Mouse (Mus musculus) hindbrain, embryonic 12.5 days (tissue): ENCODE data around the gene Aff3. TPM values are rescaled to one million over a fixed set of nuclear protein-coding genes. Genes with fewer than 3 reads are reported as not detected.
A peak's percentile ranks its signal among the peaks of the same experiment; 100 is the strongest.

ENCODE experiments used
- ATAC-seq: fragments of 200-750 bp; cut with Nextera tagmentation; 2 replicates; pipeline ENCODE4 v1.8.0; 2017; ENCODE audit warnings: moderate TSS enrichment; ENCODE audit not compliant: low FRiP score
- H3K27ac ChIP-seq: fragments of 300-500 bp; sonication (generic); 2 replicates; pipeline ENCODE4 v1.5.1; 2016; ENCODE audit warnings: mild to moderate bottlenecking
- H3K27me3 ChIP-seq: fragments of 300-500 bp; sonication (generic); 2 replicates; pipeline ENCODE4 v1.6.1; 2016; ENCODE audit warnings: mild to moderate bottlenecking
- H3K36me3 ChIP-seq: fragments of 300-500 bp; sonication (generic); 2 replicates; pipeline ENCODE4 v1.6.1; 2016; ENCODE audit warnings: mild to moderate bottlenecking
- H3K4me1 ChIP-seq: fragments of 300-500 bp; sonication (generic); 2 replicates; pipeline ENCODE4 v1.6.1; 2016
- H3K4me2 ChIP-seq: fragments of 300-500 bp; sonication (generic); replicated peaks from 2 replicates; pipeline ENCODE4 v1.6.1; 2016; ENCODE audit warnings: mild to moderate bottlenecking
- H3K4me3 ChIP-seq: fragments of 300-500 bp; sonication (generic); 2 replicates; pipeline ENCODE4 v1.5.1; 2016; ENCODE audit warnings: mild to moderate bottlenecking
- H3K9ac ChIP-seq: fragments of 300-500 bp; sonication (generic); 2 replicates; pipeline ENCODE4 v1.6.1; 2016; ENCODE audit warnings: mild to moderate bottlenecking, moderate library complexity
- H3K9me3 ChIP-seq: fragments of 300-500 bp; sonication (generic); replicated peaks from 2 replicates; pipeline ENCODE4 v1.6.1; 2016; ENCODE audit warnings: mild to moderate bottlenecking
- WGBS: fragments of 180-500 bp; shearing (Covaris S2); methylation state at CpG from one replicate; pipeline ENCODE4 v1.1.7; 2016; 5-methylcytosine and 5-hydroxymethylcytosine counted together
- polyA plus RNA-seq: library from polyadenylated mRNA; unstranded; fragments of >200 nt; fragmentation: Nextera tagmentation; extraction: Ambion mirVana; gene quantifications from 2 replicates; pipeline ENCODE4 v1.2.1, GENCODE M21; 2016

Gene Aff3
- polyA plus RNA-seq, 1 experiment from 2014 or later: 45.2 TPM

GRCm38 (mm10) chr1:38291915-38292314 is 372.8 kb downstream of the Aff3 start:
- ATAC-seq: no peak
- Histone ChIP-seq H3K27me3 (no peaks in the 10 kb centered on the region), H3K4me3 (no peak overlapping the region), H3K4me1 (peaks cover 11% of the 10 kb centered on the region), H3K9ac (no peak overlapping the region), H3K27ac (no peak overlapping the region), H3K4me2 (no peak overlapping the region), H3K9me3 (no peaks in the 10 kb centered on the region), H3K36me3 (no peaks in the 10 kb centered on the region)
- 90% methylated on average over 6 of the region's 6 CpGs for WGBS

DNA sequence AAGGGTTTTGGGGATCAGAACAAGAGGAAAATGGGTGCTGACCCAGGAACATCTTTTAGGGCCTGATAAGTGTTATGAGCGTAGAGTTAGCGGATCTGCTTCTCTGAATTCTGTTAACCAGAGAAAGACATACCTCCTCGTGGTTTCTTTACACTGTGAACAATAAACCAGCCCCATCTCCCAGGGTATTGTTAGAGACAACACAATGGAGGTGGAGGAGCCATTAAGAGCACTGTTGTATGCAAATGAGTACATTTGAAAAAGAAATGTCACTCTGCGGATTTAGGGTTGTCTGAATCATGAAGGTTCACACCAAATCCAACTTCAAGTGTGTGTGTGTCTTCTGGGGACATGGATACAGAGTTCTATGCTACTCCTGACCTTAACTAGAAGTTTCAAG is 373.3 kb downstream of the Aff3 start:
- Histone ChIP-seq H3K4me1 (peaks cover 11% of the 10 kb centered on the region), H3K27me3 (no peaks in the 10 kb centered on the region), H3K36me3 (no peaks in the 10 kb centered on the region), H3K4me2 (no peak overlapping the region), H3K9me3 (no peaks in the 10 kb centered on the region), H3K27ac (no peak overlapping the region), H3K9ac (no peak overlapping the region), H3K4me3 (no peak overlapping the region)
- ATAC-seq: no peak
- WGBS: 74% methylated on average over 4 of the region's 4 CpGs

DNA sequence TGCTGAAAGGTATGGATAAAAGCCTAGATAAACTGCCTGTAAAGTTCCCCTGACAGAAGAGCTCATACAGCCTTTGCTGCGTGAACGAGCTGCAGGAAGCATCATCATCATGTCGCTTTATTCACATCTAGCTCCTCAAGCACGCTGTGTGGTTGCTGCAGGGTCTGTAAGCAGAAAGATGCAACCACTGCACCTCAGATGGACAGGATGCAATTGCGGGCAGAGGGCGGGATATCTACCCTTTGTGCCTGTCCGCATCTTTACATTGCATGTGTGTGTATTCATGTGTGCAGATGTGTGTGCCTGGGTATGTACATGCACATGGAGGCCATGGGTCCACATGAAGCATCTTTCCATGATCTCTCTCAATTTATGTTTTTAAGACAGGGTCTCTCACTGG is 373.9 kb downstream of the Aff3 start:
- Histone ChIP-seq H3K4me2 (no peak overlapping the region), H3K27me3 (no peaks in the 10 kb centered on the region), H3K9me3 (no peaks in the 10 kb centered on the region), H3K4me3 (no peak overlapping the region), H3K27ac (no peak overlapping the region), H3K4me1 (peaks cover 11% of the 10 kb centered on the region), H3K36me3 (no peaks in the 10 kb centered on the region), H3K9ac (no peak overlapping the region)
- 95% methylated on average over 7 of the region's 7 CpGs for WGBS
- no peak for ATAC-seq

- H3K36me3 ChIP-seq: no peaks in the 10 kb centered on the region
- no peak for ATAC-seq
- WGBS: 93% methylated on average over 5 of the region's 5 CpGs
- no peak overlapping the region for H3K4me3 ChIP-seq
- H3K9me3 ChIP-seq: no peaks in the 10 kb centered on the region
- H3K9ac ChIP-seq: no peak overlapping the region
- H3K4me2 ChIP-seq: no peak overlapping the region
- H3K4me1 ChIP-seq: peaks cover 18% of the 10 kb centered on the region
- no peaks in the 10 kb centered on the region for H3K27me3 ChIP-seq
- no peak overlapping the region for H3K27ac ChIP-seq
Observed at GRCm38 (mm10) chr1:38289891-38290290, 374.9 kb downstream of the Aff3 start.

DNA sequence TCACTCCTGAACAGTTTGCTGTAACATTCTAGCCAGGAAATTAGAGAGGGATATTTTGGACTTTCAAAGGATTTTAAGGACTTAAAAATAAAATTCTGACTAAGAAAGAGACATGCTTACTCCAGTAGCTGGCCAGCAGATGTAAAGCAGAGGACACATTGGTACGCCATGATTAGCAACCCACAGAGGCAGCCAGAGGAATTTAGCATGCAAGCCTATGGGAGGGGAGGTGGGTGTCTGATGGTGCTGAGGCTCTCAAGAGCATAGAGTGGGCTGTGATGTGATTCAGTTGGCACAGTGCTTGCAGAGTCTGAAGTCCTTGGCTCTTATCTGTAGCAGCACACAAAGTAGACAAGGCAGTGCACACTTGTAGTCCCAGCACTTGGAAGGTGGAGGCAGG is 376.0 kb downstream of the Aff3 start:
- H3K27ac ChIP-seq: no peak overlapping the region
- no peak overlapping the region for H3K4me3 ChIP-seq
- 95% methylated on average over 1 of the region's 1 CpGs for WGBS
- H3K4me2 ChIP-seq: no peak overlapping the region
- H3K9ac ChIP-seq: no peak overlapping the region
- H3K27me3 ChIP-seq: no peaks in the 10 kb centered on the region
- H3K9me3 ChIP-seq: no peaks in the 10 kb centered on the region
- H3K4me1 ChIP-seq: peaks cover 17% of the 10 kb centered on the region
- no peak for ATAC-seq
- H3K36me3 ChIP-seq: no peaks in the 10 kb centered on the region

GRCm38 (mm10) chr1:38286551-38286950 is 378.2 kb downstream of the Aff3 start:
- Histone ChIP-seq H3K9me3 (no peaks in the 10 kb centered on the region), H3K9ac (no peak overlapping the region), H3K27me3 (no peaks in the 10 kb centered on the region), H3K4me1 (peaks cover 7% of the 10 kb centered on the region), H3K4me2 (no peak overlapping the region), H3K27ac (no peak overlapping the region), H3K4me3 (no peak overlapping the region), H3K36me3 (no peaks in the 10 kb centered on the region)
- 94% methylated on average over 1 of the region's 1 CpGs for WGBS
- no peak for ATAC-seq

DNA sequence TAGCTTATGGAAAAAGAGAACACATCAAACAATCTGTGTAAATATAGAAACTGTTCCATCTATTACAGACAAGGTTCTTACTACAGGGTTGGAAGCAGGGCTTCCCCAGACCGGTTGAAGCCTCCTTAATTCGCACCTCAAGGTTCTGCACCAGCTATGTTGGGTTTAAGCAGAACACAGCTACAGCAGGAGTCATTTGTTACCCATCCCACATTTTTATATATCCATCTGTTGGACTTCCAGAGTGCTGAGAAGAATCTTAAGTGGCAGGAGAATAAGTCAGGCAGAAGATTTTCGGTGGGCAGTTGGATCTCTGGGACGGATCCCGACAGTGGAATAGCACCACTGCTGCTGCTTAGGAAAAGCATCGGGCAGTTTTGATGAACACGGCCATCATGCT is 384.2 kb downstream of the Aff3 start:
- Histone ChIP-seq H3K36me3 (no peaks in the 10 kb centered on the region), H3K4me2 (no peak overlapping the region), H3K9ac (no peak overlapping the region), H3K4me3 (no peak overlapping the region), H3K4me1 (peaks cover 5% of the 10 kb centered on the region), H3K27me3 (no peaks in the 10 kb centered on the region), H3K27ac (no peak overlapping the region), H3K9me3 (no peaks in the 10 kb centered on the region)
- ATAC-seq: no peak
- WGBS: 92% methylated on average over 7 of the region's 7 CpGs

DNA sequence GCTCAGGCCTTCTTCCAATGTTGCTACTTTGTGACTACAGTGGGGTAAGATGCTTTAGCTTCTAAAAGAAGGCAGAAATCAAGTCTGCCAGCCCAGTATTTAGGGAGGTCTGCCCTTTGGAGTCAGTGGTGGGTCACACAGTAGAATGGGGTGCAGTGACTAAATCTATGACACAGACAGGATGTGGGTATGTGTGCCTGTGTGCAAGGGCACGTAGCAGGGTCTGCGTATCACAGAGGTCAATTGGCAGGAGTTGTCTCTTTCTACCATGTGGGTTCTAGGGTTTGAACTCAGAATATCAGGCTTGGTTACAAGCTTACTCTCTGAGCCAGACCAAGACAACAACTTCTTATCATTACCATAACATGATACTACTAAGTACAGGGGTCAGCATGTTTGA is 393.4 kb downstream of the Aff3 start:
- H3K27ac ChIP-seq: no peak overlapping the region
- no peak for ATAC-seq
- H3K27me3 ChIP-seq: no peaks in the 10 kb centered on the region
- no peaks in the 10 kb centered on the region for H3K9me3 ChIP-seq
- H3K36me3 ChIP-seq: peaks cover 3% of the 10 kb centered on the region
- no peak overlapping the region for H3K9ac ChIP-seq
- WGBS: 100% methylated on average over 2 of the region's 2 CpGs
- no peak overlapping the region for H3K4me2 ChIP-seq
- H3K4me3 ChIP-seq: no peak overlapping the region
- peaks cover 13% of the 10 kb centered on the region for H3K4me1 ChIP-seq

DNA sequence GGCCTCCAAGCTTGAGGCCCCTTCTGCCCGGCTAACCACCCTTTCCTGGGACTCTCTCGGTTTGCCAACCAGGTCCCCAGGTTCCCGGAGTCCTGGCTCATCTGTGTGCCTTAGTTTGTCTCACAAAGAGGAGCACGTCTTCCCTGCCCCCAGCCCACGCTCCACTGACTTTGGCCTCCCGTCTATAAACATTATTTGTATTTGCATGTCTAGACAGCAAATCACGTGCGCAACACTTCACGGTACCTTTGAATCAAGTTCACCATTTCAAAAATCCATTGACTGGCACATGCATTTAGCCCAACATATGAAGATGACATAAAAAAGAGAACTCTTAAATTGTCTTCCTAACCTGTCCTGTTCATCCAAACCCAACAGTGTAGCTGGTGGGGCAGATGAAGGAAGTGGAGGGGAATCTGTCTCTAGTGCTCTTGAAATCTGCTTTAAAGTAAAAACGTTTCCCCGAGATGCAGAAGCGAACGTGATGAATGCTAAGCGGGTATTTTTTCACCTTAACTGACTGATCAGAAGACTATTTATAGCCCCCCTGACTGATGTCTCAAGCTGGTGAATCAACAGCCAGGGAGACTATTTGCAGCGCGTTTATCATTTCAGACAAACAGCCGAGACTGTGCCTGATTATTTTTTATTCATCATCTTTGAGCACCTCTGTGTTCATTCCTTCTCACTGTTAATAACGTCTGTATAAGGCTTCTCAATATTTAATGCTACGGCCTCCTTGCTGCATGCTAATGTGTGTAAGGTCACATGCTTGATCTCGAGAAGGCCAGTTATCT is 396.3 kb downstream of the Aff3 start:
- Histone ChIP-seq H3K36me3 (peaks cover 10% of the 10 kb centered on the region), H3K9me3 (no peaks in the 10 kb centered on the region), H3K27ac (peak overlapping the region; percentile 71), H3K4me3 (no peak overlapping the region), H3K9ac (no peak overlapping the region), H3K27me3 (no peaks in the 10 kb centered on the region), H3K4me2 (no peak overlapping the region), H3K4me1 (peaks cover 22% of the 10 kb centered on the region)
- ATAC-seq: no peak
- WGBS: 53% methylated on average over 20 of the region's 20 CpGs

- no peak overlapping the region for H3K9ac ChIP-seq
- peaks cover 33% of the 10 kb centered on the region for H3K4me1 ChIP-seq
- no peaks in the 10 kb centered on the region for H3K9me3 ChIP-seq
- no peak overlapping the region for H3K4me2 ChIP-seq
- H3K4me3 ChIP-seq: no peak overlapping the region
- WGBS: 41% methylated on average over 8 of the region's 8 CpGs
- ATAC-seq: peak; percentile 85
- H3K27ac ChIP-seq: peak overlapping the region; percentile 64
- H3K36me3 ChIP-seq: peaks cover 10% of the 10 kb centered on the region
- H3K27me3 ChIP-seq: no peaks in the 10 kb centered on the region
Observed at GRCm38 (mm10) chr1:38263251-38263650, 401.5 kb downstream of the Aff3 start.

DNA sequence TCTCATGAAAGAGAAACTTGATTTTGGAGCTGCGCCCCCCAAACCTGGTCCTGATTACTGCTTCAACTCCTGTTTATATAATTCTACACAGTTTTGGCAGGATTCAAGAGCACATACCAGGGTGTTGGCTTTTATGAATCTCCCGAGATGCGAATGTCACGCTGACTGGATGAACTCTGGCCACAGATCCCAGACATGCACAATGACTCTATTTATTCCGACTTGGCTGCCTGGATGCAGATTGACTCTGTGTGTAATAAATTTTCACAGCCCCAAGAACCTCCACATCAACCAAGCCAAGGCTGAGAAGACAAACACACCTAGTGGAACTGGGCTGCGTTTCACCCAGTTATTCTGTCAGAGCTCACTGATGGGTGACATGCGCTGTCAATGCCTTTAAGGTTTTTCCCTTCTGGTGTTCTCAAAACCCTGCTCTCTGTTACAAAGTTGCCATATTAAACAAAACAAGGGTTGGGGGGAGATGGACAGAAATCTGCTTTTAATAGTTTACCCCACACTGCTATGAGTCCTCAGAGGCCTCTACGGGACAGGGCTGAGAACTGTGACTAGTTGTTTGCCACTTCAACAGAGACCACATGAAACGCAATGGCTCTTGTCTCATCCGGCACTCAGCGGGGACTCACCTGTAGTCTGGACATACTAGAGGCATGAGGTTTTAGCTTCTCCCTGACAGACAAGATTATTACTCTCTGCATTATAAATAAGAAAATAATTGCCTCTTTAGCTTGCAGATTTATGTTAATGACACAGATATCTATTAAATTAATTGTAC is 402.2 kb downstream of the Aff3 start:
- Histone ChIP-seq H3K4me3 (no peak overlapping the region), H3K9ac (no peak overlapping the region), H3K4me1 (peaks cover 31% of the 10 kb centered on the region), H3K27ac (peak overlapping the region; percentile 64), H3K4me2 (no peak overlapping the region), H3K27me3 (no peaks in the 10 kb centered on the region), H3K36me3 (peaks cover 10% of the 10 kb centered on the region), H3K9me3 (no peaks in the 10 kb centered on the region)
- WGBS: 51% methylated on average over 11 of the region's 11 CpGs
- ATAC-seq: peak; percentile 66

- no peaks in the 10 kb centered on the region for H3K27me3 ChIP-seq
- H3K9me3 ChIP-seq: no peaks in the 10 kb centered on the region
- no peak overlapping the region for H3K4me3 ChIP-seq
- H3K27ac ChIP-seq: no peak overlapping the region
- 73% methylated on average over 5 of the region's 5 CpGs for WGBS
- no peak overlapping the region for H3K9ac ChIP-seq
- H3K36me3 ChIP-seq: peaks cover 5% of the 10 kb centered on the region
- peaks cover 36% of the 10 kb centered on the region for H3K4me1 ChIP-seq
- ATAC-seq: no peak
- no peak overlapping the region for H3K4me2 ChIP-seq
Observed at GRCm38 (mm10) chr1:38261076-38261475, 403.7 kb downstream of the Aff3 start.
